Mouse (Mus musculus) lung, embryonic 16.5 days (tissue): ENCODE results near the gene Gm43738. TPM values are rescaled to one million over a fixed set of nuclear protein-coding genes. Genes with fewer than 3 reads are reported as not detected.
A peak's percentile ranks its signal among the peaks of the same experiment; 100 is the strongest.

Source experiments
- ATAC-seq: fragments of 200-750 bp; cut with Nextera tagmentation; 2 replicates; pipeline ENCODE4 v1.8.0; 2017; ENCODE audit warnings: low read depth, mild to moderate bottlenecking, moderate library complexity
- H3K27ac ChIP-seq: fragments of 300-500 bp; sonication (generic); 2 replicates; pipeline ENCODE4 v1.5.1; 2014; ENCODE audit warnings: mild to moderate bottlenecking, control low read depth, low read length
- H3K27me3 ChIP-seq: fragments of 300-500 bp; sonication (generic); 2 replicates; pipeline ENCODE4 v1.6.1; 2014; ENCODE audit warnings: low read depth, low read length, mixed read lengths; ENCODE audit not compliant: control insufficient read depth, insufficient read depth
- H3K36me3 ChIP-seq: fragments of 300-500 bp; sonication (generic); 2 replicates; pipeline ENCODE4 v1.6.1; 2014; ENCODE audit warnings: low read length; ENCODE audit not compliant: control insufficient read depth, insufficient read depth
- H3K4me1 ChIP-seq: fragments of 300-500 bp; sonication (generic); replicated peaks from 2 replicates; pipeline ENCODE4 v1.6.1; 2014; ENCODE audit warnings: low read length, mixed read lengths; ENCODE audit not compliant: control insufficient read depth, insufficient read depth
- H3K4me2 ChIP-seq: fragments of 300-500 bp; sonication (generic); 2 replicates; pipeline ENCODE4 v1.6.1; 2014; ENCODE audit warnings: low read depth, low read length, control low read depth
- H3K4me3 ChIP-seq: fragments of 300-500 bp; sonication (generic); 2 replicates; pipeline ENCODE4 v1.5.1; 2014; ENCODE audit warnings: mild to moderate bottlenecking, low read length, control low read depth
- H3K9ac ChIP-seq: fragments of 300-500 bp; sonication (generic); 2 replicates; pipeline ENCODE4 v1.6.1; 2014; ENCODE audit warnings: low read length, control low read depth
- H3K9me3 ChIP-seq: fragments of 300-500 bp; sonication (generic); 2 replicates; pipeline ENCODE4 v1.6.1; 2016; ENCODE audit warnings: low read length; ENCODE audit not compliant: control insufficient read depth
- WGBS: fragments of 180-500 bp; shearing (Covaris S2); extraction: QIAGEN DNeasy Blood & Tissue Kit; methylation state at CpG from one replicate; pipeline ENCODE4 v1.1.7; 2014; 5-methylcytosine and 5-hydroxymethylcytosine counted together
- polyA plus RNA-seq: library from polyadenylated mRNA; unstranded; fragments of >200 nt; fragmentation: Nextera tagmentation; extraction: Ambion mirVana; gene quantifications from 2 replicates; pipeline ENCODE4 v1.2.1, GENCODE M21; 2015

Gene Gm43738
- polyA plus RNA-seq, 1 experiment from 2014 or later, result not detected

- Histone ChIP-seq H3K9ac (peak overlapping the region; percentile 11; the same call in 1 of the 2 replicates), H3K4me3 (peak overlapping the region; percentile 34), H3K36me3 (peaks cover 9% of the 10 kb centered on the region), H3K4me1 (peaks cover 17% of the 10 kb centered on the region), H3K4me2 (peak overlapping the region; percentile 50), H3K27ac (no peak overlapping the region), H3K9me3 (no peaks in the 10 kb centered on the region), H3K27me3 (peaks cover 16% of the 10 kb centered on the region)
- no peak for ATAC-seq
- WGBS, result 29% methylated on average over 11 of the region's 11 CpGs
These were observed 8.3 kb downstream of the Gm43738 start for GRCm38 (mm10) chr3:89092509-89093090.

- ATAC-seq, result no peak
- Histone ChIP-seq H3K4me2 (peak overlapping the region; percentile 99), H3K4me3 (peak overlapping the region; percentile 75), H3K9me3 (no peaks in the 10 kb centered on the region), H3K9ac (peak overlapping the region; percentile 79; the same call in 1 of the 2 replicates), H3K36me3 (peaks cover 8% of the 10 kb centered on the region), H3K4me1 (peaks cover 18% of the 10 kb centered on the region), H3K27ac (no peak overlapping the region), H3K27me3 (peaks cover 16% of the 10 kb centered on the region)
- 11% methylated on average over 20 of the region's 20 CpGs for WGBS
These were observed 8.9 kb downstream of the Gm43738 start for GRCm38 (mm10) chr3:89091811-89092508.

GRCm38 (mm10) chr3:89090694-89091655 is 9.9 kb downstream of the Gm43738 start:
- peak overlapping the region; percentile 79 for H3K9ac ChIP-seq
- ATAC-seq, result peak; percentile 68
- peaks cover 8% of the 10 kb centered on the region for H3K36me3 ChIP-seq
- peak overlapping the region; percentile 75 for H3K4me3 ChIP-seq
- H3K27ac ChIP-seq, result peak overlapping the region; percentile 86
- peaks cover 18% of the 10 kb centered on the region for H3K4me1 ChIP-seq
- H3K4me2 ChIP-seq, result peak overlapping the region; percentile 99
- H3K9me3 ChIP-seq, result no peaks in the 10 kb centered on the region
- WGBS, result under 1% methylated on average over 65 of the region's 74 CpGs
- peaks cover 16% of the 10 kb centered on the region for H3K27me3 ChIP-seq

GRCm38 (mm10) chr3:89089882-89090591 is 10.9 kb downstream of the Gm43738 start:
- ATAC-seq, result peak; percentile 79
- Histone ChIP-seq H3K4me3 (peak overlapping the region; percentile 75), H3K4me2 (peak overlapping the region; percentile 99), H3K4me1 (peaks cover 18% of the 10 kb centered on the region), H3K27ac (peak overlapping the region; percentile 86), H3K9me3 (no peaks in the 10 kb centered on the region), H3K9ac (peak overlapping the region; percentile 79), H3K36me3 (peaks cover 4% of the 10 kb centered on the region), H3K27me3 (peaks cover 16% of the 10 kb centered on the region)
- under 1% methylated on average over 39 of the region's 40 CpGs for WGBS

DNA sequence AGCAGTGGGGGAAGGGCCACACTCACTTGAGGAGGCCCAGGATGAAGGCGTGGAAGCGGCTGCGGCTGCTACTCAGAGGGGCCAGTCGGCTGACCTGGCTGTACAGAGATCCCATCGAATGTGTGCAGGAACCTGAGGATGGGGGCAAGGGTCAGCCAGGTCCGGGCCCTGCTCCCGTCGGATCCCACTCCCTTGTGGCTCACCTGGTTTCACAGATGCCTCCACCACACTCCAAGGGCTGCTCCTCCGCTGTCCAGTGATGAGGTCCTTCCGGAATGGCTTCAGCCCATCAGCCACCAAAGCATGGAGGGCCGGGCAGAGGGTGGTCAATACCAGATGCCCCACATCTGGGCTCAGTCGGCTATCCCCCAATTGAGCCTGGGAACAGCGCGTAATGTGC is 11.9 kb downstream of the Gm43738 start:
- peak overlapping the region; percentile 99 for H3K4me2 ChIP-seq
- peak overlapping the region; percentile 70 for H3K9ac ChIP-seq
- peak overlapping the region; percentile 75 for H3K4me3 ChIP-seq
- H3K27ac ChIP-seq, result no peak overlapping the region
- no peaks in the 10 kb centered on the region for H3K9me3 ChIP-seq
- peaks cover 16% of the 10 kb centered on the region for H3K27me3 ChIP-seq
- peaks cover 18% of the 10 kb centered on the region for H3K4me1 ChIP-seq
- H3K36me3 ChIP-seq, result peaks cover 2% of the 10 kb centered on the region; the same call in 1 of the 2 replicates
- no peak for ATAC-seq
- 37% methylated on average over 14 of the region's 14 CpGs for whole genome bisulfite sequencing

DNA sequence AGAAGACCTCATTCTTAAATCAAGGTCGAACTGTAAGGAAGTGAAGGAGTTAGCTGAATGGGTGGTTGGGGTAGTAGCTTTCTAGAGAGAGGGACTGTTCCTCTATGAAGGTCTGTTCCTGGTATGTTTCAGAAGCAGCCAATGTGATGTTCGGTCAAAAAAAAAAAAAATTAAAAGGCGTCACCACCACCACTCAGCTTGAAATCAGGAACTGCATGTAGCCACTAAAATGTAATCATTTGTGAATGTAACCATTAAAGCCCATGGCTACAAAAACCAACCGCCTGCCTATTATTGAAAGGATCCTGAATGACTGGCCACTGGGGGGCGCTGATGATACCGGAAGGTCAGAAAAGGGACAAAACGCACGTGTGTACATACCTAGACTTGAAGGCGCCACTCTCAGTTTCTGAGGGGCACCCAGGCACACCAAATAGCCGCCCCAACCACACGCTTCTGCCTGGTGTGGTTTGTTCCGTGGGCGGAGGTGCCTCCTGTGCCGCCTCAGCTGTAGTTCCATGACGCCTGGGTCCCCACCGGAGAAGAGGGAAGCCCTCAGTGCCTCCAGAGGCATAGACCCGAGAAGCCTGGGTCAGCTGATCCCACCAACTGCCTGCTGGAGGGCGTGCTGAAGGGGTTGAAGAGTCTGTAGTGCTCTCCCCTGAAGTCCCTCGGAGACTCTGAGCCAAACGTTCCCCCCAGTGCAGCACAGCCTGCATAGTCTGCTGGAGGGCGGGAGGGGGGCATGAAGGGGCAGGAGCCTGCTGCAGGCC is 13.4 kb downstream of the Gm43738 start:
- Histone ChIP-seq H3K4me3 (peak overlapping the region; percentile 26; the same call in 1 of the 2 replicates), H3K4me2 (peak overlapping the region; percentile 54), H3K36me3 (peaks cover 2% of the 10 kb centered on the region; the same call in 1 of the 2 replicates), H3K27me3 (peaks cover 12% of the 10 kb centered on the region), H3K9me3 (no peaks in the 10 kb centered on the region), H3K4me1 (peaks cover 18% of the 10 kb centered on the region), H3K27ac (peak overlapping the region; percentile 47; the same call in 1 of the 2 replicates), H3K9ac (peak overlapping the region; percentile 55)
- WGBS, result 18% methylated on average over 20 of the region's 21 CpGs
- no peak for ATAC-seq

DNA sequence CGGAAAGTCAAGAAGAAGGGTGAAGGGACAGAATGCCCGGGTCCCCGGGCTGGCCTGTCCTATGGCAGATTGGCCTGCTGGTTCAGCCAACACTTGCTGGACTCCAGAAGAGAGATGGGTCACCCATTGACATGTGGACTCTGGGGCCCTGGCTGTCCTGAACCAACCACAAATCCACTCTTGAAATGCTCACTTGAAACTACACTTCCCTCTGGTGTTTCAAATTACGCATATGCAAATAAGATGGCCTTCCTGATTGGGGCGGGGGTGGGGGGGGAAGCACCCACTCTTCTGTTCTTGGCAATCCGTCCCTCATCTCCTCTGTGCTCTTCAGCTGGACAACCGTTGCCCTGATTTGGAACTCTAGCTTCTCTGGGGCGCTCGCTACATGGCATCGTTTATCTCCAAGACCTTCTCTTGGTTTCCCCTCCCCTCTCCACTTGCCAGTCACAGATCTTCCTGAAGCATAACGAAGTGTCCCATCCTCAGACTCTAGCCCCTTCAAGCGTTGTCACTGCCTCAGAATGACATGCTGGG is 16.2 kb downstream of the Gm43738 start:
- WGBS, result 77% methylated on average over 12 of the region's 12 CpGs
- Histone ChIP-seq H3K9me3 (no peaks in the 10 kb centered on the region), H3K4me1 (peaks cover 13% of the 10 kb centered on the region), H3K4me3 (no peak overlapping the region), H3K27me3 (no peaks in the 10 kb centered on the region), H3K4me2 (no peak overlapping the region), H3K27ac (no peak overlapping the region), H3K9ac (no peak overlapping the region), H3K36me3 (peaks cover 3% of the 10 kb centered on the region; the same call in 1 of the 2 replicates)
- no peak for ATAC-seq

DNA sequence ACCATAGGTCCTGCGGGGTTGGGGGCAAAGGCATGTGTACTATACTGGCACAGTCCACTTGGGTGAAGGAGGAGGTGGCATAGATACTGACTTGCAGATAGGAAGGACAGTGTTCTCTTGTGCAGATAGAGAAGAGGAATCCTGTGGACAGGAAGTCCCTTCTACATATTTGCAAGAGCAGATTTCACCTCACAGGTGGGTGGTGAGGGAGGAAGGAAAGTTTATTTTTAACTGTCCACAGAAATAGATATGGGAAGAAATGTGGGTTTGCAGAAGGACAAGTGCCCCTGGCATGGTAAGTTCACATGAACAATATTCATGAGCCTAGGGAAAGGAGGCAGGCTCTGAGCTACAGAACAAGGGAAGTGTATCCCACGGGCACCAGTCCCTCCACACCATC is 16.8 kb downstream of the Gm43738 start:
- H3K27ac ChIP-seq, result no peak overlapping the region

More for the DNA sequence above, 16.8 kb downstream of the Gm43738 start:
- H3K4me3 ChIP-seq, result no peak overlapping the region
- H3K9ac ChIP-seq, result no peak overlapping the region
- no peak for ATAC-seq
- H3K9me3 ChIP-seq, result no peaks in the 10 kb centered on the region
- peaks cover 10% of the 10 kb centered on the region for H3K4me1 ChIP-seq
- no peak overlapping the region for H3K4me2 ChIP-seq
- no peaks in the 10 kb centered on the region for H3K27me3 ChIP-seq
- 72% methylated on average over 2 of the region's 2 CpGs for WGBS
- peaks cover 9% of the 10 kb centered on the region for H3K36me3 ChIP-seq
